Mouse (Mus musculus): Measurements from ENCODE around the gene Myh15.

DNA sequence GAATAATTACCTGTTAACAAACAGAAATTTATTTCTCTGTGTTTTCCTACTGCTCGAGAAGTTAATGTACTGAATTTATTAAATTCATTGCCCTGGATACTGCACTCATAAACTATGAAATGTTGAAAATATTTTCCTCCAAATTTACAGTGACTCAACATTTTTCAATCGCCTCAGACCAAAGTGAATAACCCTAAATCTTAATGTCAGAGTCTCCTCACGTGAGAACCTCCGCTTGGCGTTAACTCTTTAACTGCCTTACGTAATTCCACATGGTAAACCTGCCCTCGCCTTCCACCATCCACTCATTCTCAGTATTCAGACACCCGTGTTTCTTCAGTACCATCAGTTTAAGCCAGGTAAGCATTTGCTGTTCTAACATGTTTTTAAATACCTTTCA lies 166.4 kb downstream of the Myh15 start:
- TF ChIP-seq CHD2 (IDR thresholded peaks at IDR 0.05; ENCODE audit: low read depth, low read length) (no peak), ZNF384 (IDR thresholded peaks at IDR 0.05; ENCODE audit: low read depth, low read length) (no peak)

All from ES-E14 (cell line).